Mouse (Mus musculus) fibroblast of lung, adult 2 months (primary cell): ENCODE results near the gene Pcnx3.
A peak's percentile ranks its signal among the peaks of the same experiment; 100 is the strongest.

ENCODE experiments used
- DNase-seq: peaks from one replicate; pipeline ENCODE4 v3.0.0-alpha.2; 2011; ENCODE audit warnings: low read depth

Gene Pcnx3

DNA sequence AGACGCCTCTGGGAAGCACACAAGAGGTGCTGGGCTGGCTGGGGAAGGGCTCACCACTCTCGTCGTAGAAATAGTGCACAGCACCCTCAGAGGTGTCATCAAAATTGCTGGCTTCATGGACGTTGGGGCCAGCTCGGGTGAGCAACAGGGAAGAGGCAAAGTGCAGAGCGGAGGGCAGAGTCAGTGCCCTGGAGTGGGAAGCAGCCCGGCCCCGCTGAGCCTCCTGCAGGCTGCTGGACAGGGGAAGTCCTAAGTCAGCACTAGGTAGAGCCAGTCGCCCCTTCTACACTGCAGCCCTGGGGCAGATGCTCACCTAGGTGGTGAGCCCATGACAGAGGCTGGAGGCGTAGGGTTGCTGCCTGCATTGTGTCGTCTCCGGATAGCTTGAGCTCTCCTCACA is 4.5 kb downstream of the Pcnx3 start:
- DNase-seq, result no peak

DNA sequence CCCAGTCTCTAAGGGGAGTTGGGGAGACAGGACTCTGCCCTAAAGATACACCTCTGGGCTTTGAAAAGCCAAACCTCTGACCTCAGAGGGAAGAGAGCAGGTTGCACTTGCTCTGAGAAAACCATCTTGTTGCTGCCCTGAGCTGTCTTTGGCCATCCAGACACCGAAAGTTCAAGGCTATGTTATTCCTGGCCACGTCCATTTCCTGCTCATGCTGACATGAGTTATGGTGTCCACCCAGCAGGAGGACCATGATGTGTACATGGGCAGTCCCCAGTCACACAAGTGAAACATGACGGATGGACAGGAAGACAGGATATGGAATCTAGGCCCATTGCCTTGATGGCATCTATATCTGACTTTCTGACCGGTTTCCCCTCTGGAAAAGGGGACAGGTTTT is 8.3 kb downstream of the Pcnx3 start:
- DNase-seq, result no peak

DNA sequence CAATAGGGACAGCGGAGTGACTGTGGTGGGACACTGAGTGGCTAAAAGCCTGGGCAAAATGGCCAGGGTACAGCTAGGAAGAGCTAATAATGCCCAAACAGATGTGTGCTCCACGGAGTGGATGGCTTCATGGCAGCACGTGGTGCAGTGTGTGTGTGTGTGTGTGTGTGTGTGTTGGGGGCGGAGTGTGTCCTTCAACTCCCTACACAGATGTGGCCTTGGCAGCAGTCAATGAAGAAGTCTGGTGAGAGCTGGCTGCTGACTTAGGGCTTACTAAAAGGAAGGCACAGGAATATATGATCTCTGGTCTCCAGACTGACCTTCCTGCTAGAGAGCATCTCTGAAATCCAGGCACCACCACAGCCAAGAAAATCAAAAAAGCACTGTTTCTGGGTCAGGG is 20.3 kb downstream of the Pcnx3 start:
- no peak for DNase-seq

DNA sequence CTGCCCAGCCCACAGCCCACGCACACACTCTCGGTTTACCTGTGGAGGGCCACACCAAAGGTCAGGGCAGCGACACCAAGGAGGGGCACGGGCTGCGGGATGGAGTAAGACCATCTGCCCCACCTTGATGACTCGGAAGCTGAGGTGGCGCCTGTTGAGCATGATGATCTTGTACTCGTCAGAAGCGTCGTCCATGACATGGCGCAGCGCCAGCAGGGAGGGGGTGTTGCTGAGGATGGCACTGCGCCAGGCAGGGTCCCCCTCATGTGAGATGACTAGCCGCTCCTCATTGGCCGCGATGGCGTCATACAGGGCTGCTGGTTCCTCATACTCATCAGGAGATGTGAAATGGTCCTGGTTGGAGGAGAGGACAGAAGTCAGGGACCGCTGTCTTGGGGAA is 22.3 kb downstream of the Pcnx3 start:
- no peak for DNase-seq

DNA sequence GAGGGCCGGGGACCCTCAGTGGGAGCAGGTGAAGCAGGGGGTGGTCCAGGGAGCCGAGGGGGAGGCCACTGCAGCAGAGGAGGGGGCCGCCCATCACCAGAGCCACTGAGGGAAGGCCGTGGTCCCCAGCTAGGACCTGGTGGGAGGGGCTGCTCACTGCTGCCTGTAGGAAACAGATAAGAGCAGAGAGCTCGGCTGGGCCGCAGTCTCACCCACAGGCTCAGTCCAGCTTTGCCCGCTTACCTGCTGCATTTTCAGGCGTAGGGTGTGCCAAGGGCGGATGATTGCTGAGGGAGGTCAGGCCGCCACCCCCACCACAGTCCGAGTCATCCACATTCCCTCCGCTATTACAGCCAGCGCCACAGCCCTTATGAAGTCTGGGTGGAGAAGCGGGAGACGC is 23.2 kb downstream of the Pcnx3 start:
- no peak for DNase-seq

DNA sequence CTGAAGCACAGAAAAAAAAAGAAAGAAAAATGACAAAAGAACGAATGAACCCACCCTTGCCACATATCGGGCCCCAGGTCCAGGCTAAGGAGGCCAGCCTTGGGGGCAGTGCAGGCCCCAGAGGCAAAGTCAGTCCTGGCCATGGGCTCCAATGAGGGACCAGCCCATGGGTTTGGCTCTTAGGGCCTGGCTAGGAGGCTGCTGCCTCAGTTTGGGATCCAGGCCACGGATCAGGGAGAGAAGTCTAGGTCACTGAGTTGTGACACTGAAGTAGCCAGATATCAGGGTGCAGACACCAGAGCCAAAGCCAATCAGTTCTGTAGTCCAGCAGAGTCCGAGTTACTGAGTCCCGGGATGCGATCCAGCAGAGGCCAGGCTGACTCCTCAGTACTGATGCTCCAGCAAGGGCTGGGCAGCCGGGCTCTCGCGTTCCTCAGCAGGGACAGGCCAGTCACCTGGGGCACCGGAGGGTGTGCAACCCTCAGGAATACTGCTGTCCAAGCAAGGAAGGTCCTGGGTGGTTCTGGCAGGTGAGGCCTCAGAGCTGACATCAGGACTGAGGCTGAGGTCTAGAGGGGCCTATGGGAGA is 23.9 kb downstream of the Pcnx3 start:
- DNase-seq, result no peak

DNA sequence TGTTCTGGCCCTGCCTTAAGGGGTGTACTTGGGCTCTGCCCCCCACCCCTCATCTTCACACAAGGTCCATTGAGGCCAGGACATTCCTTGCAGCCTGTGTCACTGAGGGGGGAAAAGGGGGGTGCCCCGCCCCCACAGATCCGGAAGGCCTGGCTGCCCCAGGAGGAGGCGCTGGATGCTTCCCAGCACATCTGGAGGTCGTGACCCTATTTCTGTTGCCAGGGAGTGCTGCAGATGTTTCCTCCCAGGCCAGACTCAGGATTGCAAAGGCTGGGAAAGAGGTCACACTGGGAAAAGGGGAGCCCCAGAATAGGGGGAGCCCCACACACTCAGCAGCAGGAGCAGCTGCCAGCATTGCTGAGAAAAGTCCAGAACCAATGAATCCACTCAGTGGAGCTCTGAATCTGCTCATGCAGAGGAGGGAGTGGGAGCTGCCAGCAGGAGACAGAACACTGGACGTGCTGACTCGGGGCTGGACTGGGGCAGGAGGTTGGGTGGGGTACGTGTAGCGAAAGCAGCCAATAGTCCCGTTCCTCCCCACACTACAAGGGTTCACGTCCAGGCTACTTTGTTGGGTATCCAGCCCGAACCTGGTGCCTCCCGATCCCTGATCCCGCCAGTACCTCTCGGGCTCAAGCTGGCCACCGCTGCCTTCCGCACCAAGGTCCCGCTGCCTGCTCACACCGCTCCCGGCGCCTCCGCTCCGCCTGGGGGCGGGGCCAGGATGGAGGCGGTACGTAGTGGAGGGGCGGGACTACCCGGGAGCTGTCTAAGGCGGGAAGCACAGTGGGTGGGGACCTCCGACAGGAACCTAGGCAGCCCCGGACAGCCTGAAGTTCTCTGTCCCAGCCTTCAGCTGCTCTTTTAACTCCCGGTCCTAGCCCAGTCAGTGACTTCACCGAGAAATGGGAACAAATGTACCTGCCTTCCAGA is 25.5 kb downstream of the Pcnx3 start, which contains the start of gene Sipa1:
Sipa1 (minus strand) TSS at position 727 of the 933 bp plus-strand sequence.
- DNase-seq, result peak; percentile 62

DNA sequence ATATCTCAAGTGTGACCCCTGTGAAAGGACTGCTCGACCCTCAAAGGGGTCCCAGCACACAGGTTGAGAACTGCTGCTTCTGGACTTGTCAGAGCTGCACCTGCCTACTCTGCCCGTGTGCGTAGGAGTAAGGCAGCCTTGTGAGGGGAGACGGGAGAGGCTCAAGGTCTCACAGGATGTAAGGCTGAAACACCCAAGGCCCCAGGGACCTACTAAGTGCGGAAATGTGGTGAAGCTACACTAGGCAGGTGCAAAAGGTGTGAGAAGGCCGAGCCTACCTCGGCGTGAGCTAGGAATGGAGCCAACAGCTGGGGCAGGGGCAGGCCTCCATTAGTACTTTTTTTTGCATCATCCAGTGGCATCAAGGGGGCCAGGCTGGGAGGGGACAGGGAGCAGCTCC is 26.4 kb downstream of the Pcnx3 start:
- DNase-seq, result no peak

DNA sequence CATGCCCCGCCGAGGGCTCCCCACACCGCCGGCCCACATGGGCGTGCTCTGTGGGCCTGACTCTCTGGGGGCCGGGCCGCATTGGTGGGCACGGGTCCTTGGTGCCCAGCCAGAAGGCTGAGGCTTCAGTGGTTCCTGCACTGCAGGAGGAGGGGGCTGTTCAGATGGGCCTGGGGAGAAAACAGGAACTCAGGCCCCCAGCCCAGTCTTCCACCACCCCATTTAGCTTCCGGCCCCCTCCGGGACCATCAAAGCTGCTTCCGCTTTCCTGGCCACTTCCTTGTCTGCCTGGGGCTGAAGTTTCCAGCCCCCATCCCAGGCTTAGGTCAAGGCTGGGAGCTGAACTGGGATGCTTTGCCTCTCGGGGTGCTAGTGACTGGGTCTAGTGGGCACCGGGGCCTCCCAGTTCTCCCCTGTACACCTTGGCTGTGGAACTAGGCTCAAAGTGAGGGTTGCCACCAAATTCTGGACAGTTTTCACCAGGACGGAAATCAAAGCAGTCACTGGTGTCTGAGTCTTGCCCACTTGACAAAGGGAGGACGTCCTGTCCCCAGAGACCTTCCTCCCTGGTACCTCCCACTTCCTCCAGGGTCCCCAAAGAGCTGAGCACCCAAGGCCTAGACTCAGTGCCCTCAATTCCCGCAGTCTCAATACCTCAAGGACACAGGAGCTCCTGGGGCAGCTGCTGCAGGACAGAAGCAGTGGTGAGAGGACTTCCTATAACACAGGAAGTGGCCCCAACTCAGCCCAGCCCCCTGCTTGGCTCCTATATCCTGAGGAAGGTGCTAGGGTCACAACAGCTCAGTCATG is 27.6 kb downstream of the Pcnx3 start:
- DNase-seq, result no peak

DNA sequence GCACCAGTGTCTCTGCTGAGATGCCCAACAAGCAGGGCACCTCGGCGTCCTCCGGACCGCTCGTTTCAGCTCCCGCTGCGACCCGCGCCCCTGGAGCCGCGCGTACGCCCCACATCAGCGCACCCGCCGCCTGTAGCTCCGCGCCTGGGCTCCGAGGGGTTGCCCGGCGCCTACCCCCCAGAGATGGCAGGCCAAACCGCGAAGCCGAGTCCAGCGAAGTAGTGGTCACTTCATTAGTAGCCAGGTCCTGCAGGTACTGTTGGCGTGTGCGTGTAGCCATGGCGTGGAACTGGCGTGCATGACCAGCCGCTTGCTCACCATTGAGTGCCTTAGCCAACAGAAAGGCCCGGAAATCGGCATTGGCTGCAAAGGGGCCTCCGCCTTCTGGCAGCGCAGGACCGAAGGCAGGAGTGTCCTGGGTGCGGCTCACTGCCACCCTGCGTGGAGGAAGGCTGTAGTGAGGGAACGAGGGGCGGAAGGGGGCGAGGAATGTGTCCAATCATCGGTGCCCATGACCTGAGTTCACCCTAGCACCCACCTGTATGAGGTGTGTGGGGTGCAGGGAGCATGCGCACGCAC is 33.9 kb downstream of the Pcnx3 start:
- DNase-seq, result no peak

DNA sequence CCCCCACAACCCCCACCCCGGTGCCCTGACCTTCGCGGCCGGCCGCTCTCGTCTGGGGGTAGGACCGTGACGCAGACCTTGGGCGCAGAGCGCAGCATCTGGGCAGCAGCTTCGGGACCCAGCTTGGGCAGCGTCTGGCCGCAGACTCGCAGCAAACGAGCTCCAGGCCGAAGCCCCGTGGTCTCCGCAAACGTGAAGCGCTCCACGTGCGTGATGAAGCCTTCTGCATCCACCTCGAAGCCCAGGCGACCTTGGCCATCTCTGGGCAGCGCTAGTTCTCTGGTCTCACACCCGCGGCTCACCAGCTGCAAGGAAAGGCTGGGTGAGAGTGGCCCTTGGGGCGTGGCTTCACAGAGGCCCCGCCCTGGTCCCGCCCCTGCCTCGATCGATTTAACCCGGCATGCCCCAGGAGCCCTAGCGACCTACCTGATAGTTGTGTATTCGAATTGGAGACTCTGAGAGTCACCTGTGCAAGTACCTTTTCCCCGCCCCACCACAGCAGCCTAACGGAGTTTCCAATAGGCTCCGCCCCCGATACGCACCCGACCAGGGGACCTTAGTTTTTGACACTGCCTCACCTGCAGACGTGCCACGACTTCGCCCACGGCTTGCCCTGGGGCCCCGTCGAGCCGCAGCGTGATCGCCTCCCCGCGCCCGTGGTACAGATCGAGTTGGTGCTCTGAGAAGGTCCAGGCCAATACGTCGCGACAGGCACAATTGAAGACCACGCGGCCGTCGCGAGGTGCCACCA is 34.6 kb downstream of the Pcnx3 start:
- DNase-seq, result no peak

DNA sequence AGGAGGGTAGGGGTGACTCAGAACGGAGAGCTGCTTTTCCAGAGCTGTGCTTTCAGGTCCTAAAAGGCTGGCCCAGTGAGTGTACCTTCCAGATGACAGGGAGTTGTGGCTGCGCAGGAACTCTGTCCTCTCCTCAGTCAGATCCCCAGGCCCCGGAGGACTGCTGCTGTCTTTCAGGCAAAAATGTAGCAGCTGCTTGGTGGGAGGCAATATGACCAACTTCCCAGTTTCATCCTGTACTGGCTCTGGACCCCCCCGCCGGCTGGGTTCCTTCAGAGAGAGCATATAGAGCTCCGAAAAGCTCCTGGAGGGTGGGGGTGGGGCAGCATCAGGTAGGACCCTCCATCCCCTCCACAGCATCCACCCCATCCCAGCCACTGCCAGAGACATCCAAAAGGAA is 36.1 kb downstream of the Pcnx3 start:
- DNase-seq, result no peak

DNA sequence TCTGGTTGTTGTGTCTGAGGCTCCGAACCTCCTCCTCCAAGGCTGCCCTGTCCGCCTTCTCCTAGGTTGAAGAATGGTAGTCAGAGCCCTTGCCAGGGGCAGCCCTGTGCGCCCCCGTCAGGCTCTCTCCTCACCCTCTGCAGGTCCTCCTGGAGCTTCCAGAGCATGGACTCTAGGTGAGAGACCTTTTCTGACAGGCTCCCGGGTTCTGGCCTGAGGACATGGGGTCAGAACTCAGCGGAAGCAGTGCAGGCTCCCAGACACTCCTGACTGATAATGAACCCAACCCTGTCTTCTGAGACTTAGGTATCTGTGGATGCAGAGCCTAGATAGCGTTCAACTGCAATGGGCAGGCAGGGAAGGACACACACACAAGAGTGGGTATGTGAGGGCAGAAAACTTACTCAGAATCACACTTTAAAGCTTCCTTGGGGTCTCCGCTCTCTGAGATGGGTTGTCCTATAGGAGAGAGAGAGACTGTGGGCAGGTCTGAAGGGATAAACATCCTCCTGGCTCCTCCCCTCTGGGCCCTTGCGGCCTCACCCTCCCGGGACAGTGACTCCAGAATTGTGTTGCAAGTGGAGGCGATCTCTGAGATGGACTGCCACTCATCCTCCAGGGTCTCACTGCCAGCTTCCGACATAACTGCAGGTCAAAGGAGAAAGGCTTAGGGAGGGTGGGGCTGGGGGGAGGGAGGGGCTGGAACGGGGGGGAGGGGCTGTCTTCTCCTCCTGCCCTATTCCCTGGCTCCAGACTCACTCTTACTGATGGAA is 37.0 kb downstream of the Pcnx3 start:
- no peak for DNase-seq

DNA sequence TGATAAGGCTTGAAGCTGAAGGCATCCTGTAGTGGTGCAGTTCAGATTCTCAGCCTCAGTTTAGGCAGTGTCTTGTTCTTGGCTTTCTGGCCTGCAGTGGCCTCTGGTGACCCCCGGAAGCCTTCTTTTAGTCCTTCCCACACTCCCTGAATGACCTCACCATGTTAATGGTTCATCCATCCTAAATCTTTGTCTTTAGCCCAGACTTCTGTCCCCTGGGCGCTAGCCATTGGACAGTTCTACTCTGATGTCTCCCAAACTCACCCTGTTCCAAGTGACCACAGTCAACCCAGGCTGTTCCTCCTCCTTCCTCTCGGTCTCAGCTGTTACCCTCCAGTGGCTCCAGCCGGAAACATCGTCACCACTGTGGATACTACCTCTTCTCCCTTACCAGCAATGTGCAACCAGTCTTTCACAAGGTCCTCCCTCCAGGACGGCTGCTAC is 39.4 kb downstream of the Pcnx3 start:
- no peak for DNase-seq

DNA sequence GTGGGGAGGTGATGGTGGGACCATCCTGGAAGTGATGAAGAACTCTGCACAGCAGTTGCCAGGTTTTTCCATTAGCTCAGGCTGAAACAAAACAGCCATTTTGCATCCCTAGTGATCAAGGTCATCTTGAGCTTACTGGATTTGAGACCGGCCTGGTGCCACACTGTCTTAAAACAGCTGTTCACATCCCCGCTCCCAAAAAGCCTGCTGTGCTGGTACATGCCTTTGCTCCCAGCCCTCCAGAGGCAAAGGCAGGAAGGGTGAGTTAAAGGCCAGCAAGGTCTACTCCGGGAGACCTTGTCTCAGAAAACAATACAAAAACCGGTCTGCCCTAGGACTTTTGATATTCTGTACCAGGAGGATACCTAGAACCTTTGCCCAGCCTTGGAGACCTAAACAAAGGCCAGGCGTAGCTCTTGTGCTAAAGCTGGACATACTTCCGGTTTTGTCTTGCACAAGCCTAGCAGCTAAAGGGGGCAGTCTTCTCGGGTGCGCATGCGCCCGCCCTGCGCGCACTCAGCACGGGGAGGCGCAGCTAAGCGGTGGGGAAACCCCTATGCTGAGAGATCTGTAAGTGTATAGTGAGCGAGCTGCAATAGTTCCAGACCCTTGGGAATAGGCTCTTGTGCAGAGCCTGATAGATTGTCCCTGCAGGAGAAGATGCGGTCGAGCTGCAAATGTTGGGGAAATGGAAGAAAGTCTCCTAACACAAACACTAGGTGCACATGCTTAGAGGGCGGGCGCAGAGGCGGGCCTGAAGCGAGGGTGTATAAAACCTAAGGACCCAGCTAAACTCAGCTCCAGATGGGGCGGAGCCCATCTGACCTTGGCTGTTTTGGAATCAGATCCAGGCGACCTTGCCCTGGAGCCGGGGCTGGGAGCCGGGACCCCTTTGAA is 40.1 kb downstream of the Pcnx3 start:
- peak; percentile 69 for DNase-seq

DNA sequence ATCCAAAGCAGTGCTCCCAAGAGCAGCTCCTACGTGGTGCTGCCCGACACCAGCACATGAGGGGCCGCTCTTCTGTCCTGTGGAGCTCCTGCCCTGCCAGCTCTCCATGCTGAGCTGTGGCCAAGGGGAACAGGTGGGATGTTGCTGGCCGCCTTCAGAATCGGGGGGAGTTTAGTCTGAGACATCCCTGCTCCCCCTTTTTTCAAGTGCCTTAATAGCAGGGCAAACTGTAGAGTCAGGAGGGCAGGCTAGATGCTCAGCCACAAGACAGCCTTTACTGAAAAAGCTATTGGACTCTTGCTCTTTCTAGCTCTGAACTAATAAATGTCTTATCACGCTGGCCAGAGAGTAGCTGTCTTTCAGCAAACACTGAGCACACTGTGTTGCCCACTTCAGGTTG is 40.9 kb downstream of the Pcnx3 start:
- no peak for DNase-seq

DNA sequence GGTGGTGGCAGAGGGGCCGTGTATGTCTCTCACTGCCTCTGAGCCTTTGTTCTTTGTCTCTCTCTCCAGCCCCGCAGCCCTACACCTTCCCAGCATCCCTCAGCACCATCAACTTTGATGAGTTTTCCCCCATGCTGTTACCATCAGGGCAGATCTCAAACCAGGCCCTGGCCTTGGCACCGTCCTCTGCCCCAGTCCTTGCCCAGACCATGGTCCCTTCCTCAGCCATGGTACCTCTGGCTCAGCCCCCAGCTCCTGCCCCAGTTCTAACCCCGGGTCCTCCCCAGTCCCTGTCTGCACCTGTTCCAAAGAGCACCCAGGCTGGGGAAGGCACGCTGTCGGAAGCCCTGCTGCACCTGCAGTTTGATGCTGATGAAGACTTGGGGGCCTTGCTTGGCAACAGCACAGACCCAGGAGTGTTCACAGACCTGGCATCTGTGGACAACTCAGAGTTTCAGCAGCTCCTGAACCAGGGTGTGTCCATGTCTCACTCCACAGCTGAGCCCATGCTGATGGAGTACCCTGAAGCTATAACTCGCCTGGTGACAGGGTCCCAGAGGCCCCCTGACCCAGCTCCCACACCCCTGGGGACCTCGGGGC is 41.9 kb downstream of the Pcnx3 start:
- DNase-seq, result no peak

DNA sequence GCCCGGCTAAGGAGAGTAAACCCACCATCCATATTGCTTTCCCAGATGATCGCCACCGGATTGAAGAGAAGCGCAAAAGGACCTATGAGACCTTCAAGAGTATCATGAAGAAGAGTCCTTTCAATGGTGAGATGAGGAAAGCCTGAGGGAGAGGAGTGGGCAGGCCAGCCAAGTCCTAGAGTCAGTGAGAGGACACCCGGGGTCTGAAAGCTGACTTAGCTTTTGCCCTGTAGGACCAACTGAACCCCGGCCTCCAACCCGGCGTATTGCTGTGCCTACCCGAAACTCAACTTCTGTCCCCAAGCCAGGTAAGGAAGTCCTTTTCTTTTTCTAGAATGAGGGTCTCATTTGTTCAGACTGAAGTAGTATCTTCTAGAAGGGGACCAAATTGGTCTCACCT is 43.4 kb downstream of the Pcnx3 start:
- no peak for DNase-seq

DNA sequence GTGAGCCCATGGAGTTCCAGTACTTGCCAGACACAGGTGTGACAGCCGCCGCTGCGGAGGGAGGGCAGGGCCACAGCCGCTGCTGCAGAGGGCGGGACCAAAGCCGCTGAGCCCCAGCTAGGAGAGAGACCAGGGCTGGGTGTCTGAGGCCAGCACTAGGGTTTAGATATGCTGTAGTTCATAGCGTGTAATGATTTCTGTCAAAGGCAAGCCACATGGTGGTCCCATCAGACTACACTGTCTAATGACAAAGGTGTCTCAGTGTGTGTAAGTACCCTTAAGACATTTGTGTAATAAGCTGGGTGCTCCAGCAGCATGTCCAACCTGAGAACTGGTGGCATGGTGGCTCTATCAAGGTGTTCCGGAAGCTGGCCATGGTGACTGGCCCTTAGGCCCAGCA is 47.1 kb downstream of the Pcnx3 start:
- no peak for DNase-seq
